Mouse (Mus musculus): Measurements from ENCODE around the gene Pfkm. TPM values are rescaled to one million over a fixed set of nuclear protein-coding genes. Genes with fewer than 3 reads are reported as not detected.
A peak's percentile ranks its signal among the peaks of the same experiment; 100 is the strongest.

The Pfkm gene
- polyA plus RNA-seq, 1 experiment from 2014 or later: 145 TPM

DNA sequence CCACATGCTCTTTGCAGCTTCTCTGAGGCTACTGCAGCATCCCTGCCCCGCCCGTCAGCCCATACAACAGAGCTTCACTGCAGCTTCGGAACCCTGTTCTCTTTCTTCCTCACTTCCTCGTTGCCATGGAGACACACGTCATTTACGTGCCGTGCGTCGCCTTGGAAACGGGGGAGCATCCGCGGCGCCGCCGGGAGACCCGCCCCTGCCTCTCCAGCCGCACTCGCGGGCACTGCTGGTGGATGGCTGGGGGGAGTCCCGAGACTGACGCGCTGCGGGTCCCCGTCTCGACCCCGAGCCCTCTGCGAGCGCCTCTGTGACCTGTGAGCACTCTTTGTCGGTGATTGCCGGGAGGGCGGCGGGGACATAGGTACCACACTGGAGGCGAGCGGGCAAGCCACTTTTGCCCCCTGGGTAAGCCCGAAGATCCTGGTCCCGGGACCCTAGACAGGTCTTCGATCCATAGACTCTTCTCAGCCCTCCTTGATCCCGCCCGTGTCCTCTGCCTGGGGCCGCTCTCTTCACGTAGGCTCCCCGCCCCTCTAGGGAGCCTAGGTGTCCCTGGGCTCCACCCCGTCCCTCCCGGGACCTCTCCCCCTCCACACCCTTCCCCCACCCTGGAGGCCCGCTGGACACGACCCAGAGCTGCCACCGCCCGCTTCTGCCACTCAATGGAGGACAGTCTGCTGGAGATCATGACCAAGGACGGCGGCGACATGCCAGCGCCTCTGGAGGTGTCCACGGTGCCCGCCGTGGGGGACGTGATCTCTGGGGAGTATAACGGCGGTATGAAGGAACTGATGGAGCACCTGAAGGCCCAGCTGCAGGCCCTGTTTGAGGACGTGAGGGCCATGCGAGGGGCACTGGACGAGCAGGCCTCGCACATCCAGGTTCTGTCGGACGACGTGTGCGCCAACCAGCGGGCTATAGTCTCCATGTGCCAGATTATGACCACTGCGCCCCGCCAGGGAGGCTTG lies 75.5 kb downstream of the Pfkm start:
- Histone ChIP-seq H3K27me3 (ENCODE audit: control insufficient read depth, insufficient read depth, low read length) (peaks cover 49% of the 10 kb centered on the region), H3K4me3 (ENCODE audit: low read length) (peak overlapping the region; percentile 53), H3K36me3 (ENCODE audit: control insufficient read depth, insufficient read depth) (no peaks in the 10 kb centered on the region), H3K9me3 (replicated peaks; ENCODE audit: control insufficient read depth, low read length) (no peaks in the 10 kb centered on the region), H3K4me1 (ENCODE audit: control insufficient read depth, insufficient read depth, low read length) (peaks cover 11% of the 10 kb centered on the region; the same call in 1 of the 2 replicates), H3K9ac (ENCODE audit: low read length) (peak overlapping the region; percentile 15), H3K27ac (ENCODE audit: low read length) (no peak overlapping the region), H3K4me2 (ENCODE audit: low read depth, low read length) (peak overlapping the region; percentile 69)
- ATAC-seq (replicated peaks; ENCODE audit: extremely low read depth, insufficient read depth, low FRiP score): peak; percentile 61
- WGBS: 2% methylated on average over 69 of the region's 69 CpGs

DNA sequence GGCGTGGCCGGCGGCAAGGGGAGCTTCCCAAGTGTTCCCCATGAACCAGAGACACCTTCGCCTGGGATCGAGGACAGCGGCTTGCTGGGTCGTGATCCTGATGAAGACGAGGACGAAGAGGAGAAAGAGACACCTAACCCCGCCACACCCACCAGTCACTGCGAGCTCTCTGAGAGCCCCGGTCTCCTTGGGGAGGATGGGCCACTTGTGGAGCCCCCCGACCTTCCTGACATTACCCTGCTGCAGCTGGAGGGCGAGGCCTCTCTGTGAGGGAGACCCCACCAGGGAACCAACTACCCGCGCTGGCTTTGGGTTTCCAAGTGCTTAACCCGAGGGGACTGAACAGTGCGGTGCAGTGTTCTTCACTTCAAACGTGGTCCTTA lies 76.2 kb downstream of the Pfkm start:
- H3K4me3 ChIP-seq (ENCODE audit: low read length): peak overlapping the region; percentile 53
- H3K27ac ChIP-seq (ENCODE audit: low read length): no peak overlapping the region
- peaks cover 11% of the 10 kb centered on the region; the same call in 1 of the 2 replicates for H3K4me1 ChIP-seq (ENCODE audit: control insufficient read depth, insufficient read depth, low read length)
- H3K9ac ChIP-seq (ENCODE audit: low read length): no peak overlapping the region
- peaks cover 52% of the 10 kb centered on the region for H3K27me3 ChIP-seq (ENCODE audit: control insufficient read depth, insufficient read depth, low read length)
- H3K4me2 ChIP-seq (ENCODE audit: low read depth, low read length): peak overlapping the region; percentile 69
- H3K36me3 ChIP-seq (ENCODE audit: control insufficient read depth, insufficient read depth): no peaks in the 10 kb centered on the region
- no peak for ATAC-seq (replicated peaks; ENCODE audit: extremely low read depth, insufficient read depth, low FRiP score)
- 12% methylated on average over 19 of the region's 19 CpGs for WGBS
- no peaks in the 10 kb centered on the region for H3K9me3 ChIP-seq (replicated peaks; ENCODE audit: control insufficient read depth, low read length)

DNA sequence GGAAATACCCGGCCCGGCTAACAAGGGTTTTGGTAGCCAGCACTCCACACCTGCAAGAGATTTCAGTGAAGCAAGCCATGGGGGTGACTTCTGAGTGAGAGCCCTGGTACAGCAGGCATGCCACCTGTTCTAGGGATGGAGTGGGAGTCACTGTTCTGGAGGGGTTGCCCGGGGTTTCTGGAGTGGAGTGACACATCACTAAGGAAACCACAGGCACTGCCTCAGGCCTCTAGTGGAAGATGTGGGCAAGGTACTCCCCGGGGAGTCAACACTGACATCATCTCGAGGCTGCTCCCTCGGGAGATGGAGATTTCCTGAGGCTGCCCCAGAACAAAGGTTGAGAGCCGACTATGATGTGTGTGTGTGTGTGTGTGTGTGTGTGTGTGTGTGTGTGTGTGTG lies 78.0 kb downstream of the Pfkm start:
- Histone ChIP-seq H3K4me2 (ENCODE audit: low read depth, low read length) (no peak overlapping the region), H3K27me3 (ENCODE audit: control insufficient read depth, insufficient read depth, low read length) (peaks cover 49% of the 10 kb centered on the region), H3K27ac (ENCODE audit: low read length) (no peak overlapping the region), H3K9ac (ENCODE audit: low read length) (no peak overlapping the region), H3K36me3 (ENCODE audit: control insufficient read depth, insufficient read depth) (no peaks in the 10 kb centered on the region), H3K4me1 (ENCODE audit: control insufficient read depth, insufficient read depth, low read length) (peaks cover 11% of the 10 kb centered on the region; the same call in 1 of the 2 replicates), H3K4me3 (ENCODE audit: low read length) (no peak overlapping the region), H3K9me3 (replicated peaks; ENCODE audit: control insufficient read depth, low read length) (no peaks in the 10 kb centered on the region)
- WGBS: 31% methylated on average over 7 of the region's 7 CpGs
- ATAC-seq (replicated peaks; ENCODE audit: extremely low read depth, insufficient read depth, low FRiP score): no peak

DNA sequence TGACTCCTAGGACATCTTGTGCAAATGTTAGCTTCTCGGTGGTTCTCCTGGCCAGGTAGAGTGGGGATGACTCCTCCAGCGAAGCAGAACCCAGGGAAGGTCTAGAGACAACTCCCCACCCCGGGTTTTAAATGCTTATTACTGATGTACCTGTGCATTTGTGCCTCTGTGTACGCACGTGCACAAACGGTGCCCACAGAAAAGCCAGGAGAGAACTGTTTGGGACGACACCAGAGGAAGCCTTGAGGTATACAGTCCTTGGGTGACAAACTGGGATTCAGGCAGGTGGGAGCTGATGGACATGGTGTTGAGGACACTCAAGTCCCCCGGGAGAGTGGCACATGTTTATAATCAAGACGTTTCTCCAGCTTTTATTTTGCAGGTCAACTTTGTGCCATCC lies 78.5 kb downstream of the Pfkm start:
- no peak for ATAC-seq (replicated peaks; ENCODE audit: extremely low read depth, insufficient read depth, low FRiP score)
- no peak overlapping the region for H3K27ac ChIP-seq (ENCODE audit: low read length)
- H3K4me2 ChIP-seq (ENCODE audit: low read depth, low read length): no peak overlapping the region
- WGBS: 70% methylated on average over 9 of the region's 9 CpGs
- H3K9me3 ChIP-seq (replicated peaks; ENCODE audit: control insufficient read depth, low read length): no peaks in the 10 kb centered on the region
- H3K36me3 ChIP-seq (ENCODE audit: control insufficient read depth, insufficient read depth): no peaks in the 10 kb centered on the region
- H3K4me3 ChIP-seq (ENCODE audit: low read length): no peak overlapping the region
- peaks cover 11% of the 10 kb centered on the region; the same call in 1 of the 2 replicates for H3K4me1 ChIP-seq (ENCODE audit: control insufficient read depth, insufficient read depth, low read length)
- H3K27me3 ChIP-seq (ENCODE audit: control insufficient read depth, insufficient read depth, low read length): peaks cover 46% of the 10 kb centered on the region
- H3K9ac ChIP-seq (ENCODE audit: low read length): no peak overlapping the region

DNA sequence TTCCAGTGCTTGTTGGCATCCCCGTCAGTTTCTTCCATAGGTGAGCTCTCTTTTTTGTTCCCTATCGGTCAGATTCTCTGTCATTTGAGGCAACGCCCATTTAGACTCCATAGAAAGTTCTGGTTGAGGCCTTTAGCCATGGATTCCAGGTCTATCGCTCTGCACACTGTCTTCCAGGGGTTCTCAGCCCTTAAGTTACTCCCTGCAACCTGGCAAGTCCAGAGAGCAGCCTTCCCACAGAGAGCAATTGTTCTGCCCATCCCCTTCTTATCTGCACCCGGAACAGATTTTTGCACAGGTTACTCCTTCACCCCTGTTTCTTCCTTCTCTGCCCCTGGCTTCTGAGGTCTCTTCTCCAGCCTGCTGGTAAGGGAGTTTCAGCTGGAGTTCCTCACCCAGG lies 79.7 kb downstream of the Pfkm start:
- ATAC-seq (replicated peaks; ENCODE audit: extremely low read depth, insufficient read depth, low FRiP score): no peak
- Histone ChIP-seq H3K9ac (ENCODE audit: low read length) (no peak overlapping the region), H3K27ac (ENCODE audit: low read length) (no peak overlapping the region), H3K4me2 (ENCODE audit: low read depth, low read length) (no peak overlapping the region), H3K4me3 (ENCODE audit: low read length) (no peak overlapping the region), H3K27me3 (ENCODE audit: control insufficient read depth, insufficient read depth, low read length) (peaks cover 43% of the 10 kb centered on the region), H3K9me3 (replicated peaks; ENCODE audit: control insufficient read depth, low read length) (no peaks in the 10 kb centered on the region), H3K36me3 (ENCODE audit: control insufficient read depth, insufficient read depth) (no peaks in the 10 kb centered on the region), H3K4me1 (ENCODE audit: control insufficient read depth, insufficient read depth, low read length) (peaks cover 7% of the 10 kb centered on the region; the same call in 1 of the 2 replicates)
- 69% methylated on average over 5 of the region's 5 CpGs for WGBS

DNA sequence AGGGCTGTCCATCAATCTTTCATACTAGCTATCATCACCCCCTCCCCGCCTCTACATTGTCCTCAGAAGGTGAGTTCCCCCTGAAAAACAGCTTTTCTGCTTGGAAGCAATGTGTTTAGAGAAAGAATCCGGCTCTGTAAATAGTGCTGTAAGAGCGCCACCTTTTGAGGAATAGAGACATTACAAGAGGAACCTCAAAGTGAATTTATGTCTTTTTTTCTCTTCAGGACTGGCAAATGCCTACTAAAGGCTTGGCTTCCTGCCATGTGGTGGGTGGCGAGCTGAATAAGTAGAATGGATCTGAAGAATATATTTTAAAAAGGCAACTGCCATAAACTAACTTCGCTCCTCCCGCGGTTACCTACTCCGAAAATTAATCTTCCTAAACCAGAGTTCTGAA lies 81.4 kb downstream of the Pfkm start:
- no peak for ATAC-seq (replicated peaks; ENCODE audit: extremely low read depth, insufficient read depth, low FRiP score)
- WGBS: 38% methylated on average over 8 of the region's 8 CpGs
- H3K36me3 ChIP-seq (ENCODE audit: control insufficient read depth, insufficient read depth): no peaks in the 10 kb centered on the region
- H3K4me1 ChIP-seq (ENCODE audit: control insufficient read depth, insufficient read depth, low read length): no peaks in the 10 kb centered on the region
- H3K9ac ChIP-seq (ENCODE audit: low read length): no peak overlapping the region
- no peak overlapping the region for H3K27ac ChIP-seq (ENCODE audit: low read length)
- no peak overlapping the region for H3K4me2 ChIP-seq (ENCODE audit: low read depth, low read length)
- H3K9me3 ChIP-seq (replicated peaks; ENCODE audit: control insufficient read depth, low read length): no peaks in the 10 kb centered on the region
- no peak overlapping the region for H3K4me3 ChIP-seq (ENCODE audit: low read length)
- H3K27me3 ChIP-seq (ENCODE audit: control insufficient read depth, insufficient read depth, low read length): peaks cover 27% of the 10 kb centered on the region

DNA sequence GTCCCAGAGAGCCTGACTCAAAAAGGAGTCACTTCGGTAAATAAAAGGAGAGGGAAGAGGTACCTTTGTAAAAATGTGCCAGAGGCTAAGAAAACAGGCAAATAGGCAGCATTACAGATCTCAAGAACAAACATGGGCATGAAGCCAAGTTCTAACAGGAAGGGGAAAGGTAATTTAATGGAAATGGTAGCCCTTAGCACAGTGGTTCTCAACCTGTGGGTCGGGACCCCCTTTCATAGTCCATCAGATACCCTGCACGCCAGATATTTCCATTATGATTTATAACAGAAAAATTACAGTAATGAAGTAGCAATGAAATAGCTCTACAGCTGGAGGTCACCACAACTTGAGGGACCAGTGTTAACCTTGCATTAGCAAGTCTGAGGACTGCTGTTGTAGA lies 84.9 kb downstream of the Pfkm start:
- Histone ChIP-seq H3K4me1 (ENCODE audit: control insufficient read depth, insufficient read depth, low read length) (peaks cover 11% of the 10 kb centered on the region), H3K36me3 (ENCODE audit: control insufficient read depth, insufficient read depth) (no peaks in the 10 kb centered on the region), H3K27me3 (ENCODE audit: control insufficient read depth, insufficient read depth, low read length) (peaks cover 10% of the 10 kb centered on the region; the same call in 1 of the 2 replicates), H3K4me2 (ENCODE audit: low read depth, low read length) (no peak overlapping the region), H3K9ac (ENCODE audit: low read length) (no peak overlapping the region), H3K9me3 (replicated peaks; ENCODE audit: control insufficient read depth, low read length) (no peaks in the 10 kb centered on the region), H3K27ac (ENCODE audit: low read length) (no peak overlapping the region), H3K4me3 (ENCODE audit: low read length) (no peak overlapping the region)
- WGBS: 65% methylated on average over 3 of the region's 3 CpGs
- ATAC-seq (replicated peaks; ENCODE audit: extremely low read depth, insufficient read depth, low FRiP score): no peak

DNA sequence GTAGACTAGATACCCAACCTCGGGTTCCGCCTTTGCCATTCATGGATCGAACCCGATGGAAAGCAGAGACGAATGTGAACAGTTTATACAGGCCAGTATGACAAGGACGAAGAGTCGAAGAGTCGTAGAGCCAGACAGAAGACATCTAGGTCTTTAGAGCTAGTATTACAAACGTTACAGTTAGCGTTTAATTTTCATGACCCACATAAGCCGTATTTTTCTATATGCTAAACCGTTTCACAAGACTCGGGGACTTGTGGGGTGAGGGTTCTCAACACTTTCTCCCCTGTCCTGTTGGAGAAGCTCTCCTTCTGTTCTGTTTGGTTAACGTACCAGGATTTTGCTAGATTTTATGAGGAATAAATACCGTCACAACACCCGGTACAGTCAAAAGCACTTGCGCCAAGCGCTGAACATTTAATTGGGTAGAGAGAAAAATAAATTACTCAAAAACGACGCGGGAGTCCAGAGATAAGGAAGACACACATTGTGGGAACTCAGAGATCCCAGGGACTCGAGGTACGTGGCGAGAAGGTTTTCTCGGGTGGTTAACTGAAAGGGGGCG lies 88.3 kb downstream of the Pfkm start:
- Histone ChIP-seq H3K27me3 (ENCODE audit: control insufficient read depth, insufficient read depth, low read length) (0 out of 2 replicates have a peak, but pooled peaks cover 2% of the 10 kb centered on the region), H3K36me3 (ENCODE audit: control insufficient read depth, insufficient read depth) (no peaks in the 10 kb centered on the region), H3K4me2 (ENCODE audit: low read depth, low read length) (peak overlapping the region; percentile 81), H3K9ac (ENCODE audit: low read length) (peak overlapping the region; percentile 72), H3K9me3 (replicated peaks; ENCODE audit: control insufficient read depth, low read length) (no peaks in the 10 kb centered on the region), H3K4me3 (ENCODE audit: low read length) (peak overlapping the region; percentile 60), H3K4me1 (ENCODE audit: control insufficient read depth, insufficient read depth, low read length) (peaks cover 11% of the 10 kb centered on the region), H3K27ac (ENCODE audit: low read length) (peak overlapping the region; percentile 90)
- no peak for ATAC-seq (replicated peaks; ENCODE audit: extremely low read depth, insufficient read depth, low FRiP score)
- WGBS: 7% methylated on average over 26 of the region's 26 CpGs

DNA sequence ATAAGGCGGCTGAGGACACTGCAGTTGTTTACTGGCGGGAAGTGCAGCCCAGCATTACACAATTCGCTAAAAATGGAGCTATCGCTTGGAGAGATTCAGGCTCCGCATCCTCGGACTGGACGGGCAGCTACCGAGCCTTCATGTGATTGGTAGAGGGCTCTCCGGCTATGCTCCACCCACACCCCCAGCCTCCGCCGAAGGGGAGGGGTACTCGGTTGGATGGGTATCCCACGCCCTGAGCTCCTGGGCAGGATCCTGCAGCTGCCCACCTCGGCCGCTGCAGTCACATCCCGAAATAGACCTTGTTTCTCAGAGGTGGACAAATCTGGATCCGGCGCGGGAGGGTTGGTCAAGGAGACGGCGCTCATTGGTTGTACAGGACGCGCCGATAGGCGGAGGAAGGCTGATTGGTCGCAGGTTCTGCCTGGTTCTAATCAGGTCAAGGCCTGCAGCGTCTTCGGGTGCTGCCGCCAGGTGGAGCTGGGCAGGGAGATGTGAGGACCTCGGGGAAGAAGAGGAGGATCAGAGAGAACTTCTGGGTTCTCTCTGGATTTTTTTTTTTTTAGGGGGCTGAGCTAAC lies 88.8 kb downstream of the Pfkm start:
- Histone ChIP-seq H3K4me1 (ENCODE audit: control insufficient read depth, insufficient read depth, low read length) (peaks cover 11% of the 10 kb centered on the region), H3K27ac (ENCODE audit: low read length) (peak overlapping the region; percentile 90), H3K4me2 (ENCODE audit: low read depth, low read length) (peak overlapping the region; percentile 81), H3K27me3 (ENCODE audit: control insufficient read depth, insufficient read depth, low read length) (no peaks in the 10 kb centered on the region), H3K4me3 (ENCODE audit: low read length) (peak overlapping the region; percentile 60), H3K9me3 (replicated peaks; ENCODE audit: control insufficient read depth, low read length) (no peaks in the 10 kb centered on the region), H3K36me3 (ENCODE audit: control insufficient read depth, insufficient read depth) (no peaks in the 10 kb centered on the region), H3K9ac (ENCODE audit: low read length) (peak overlapping the region; percentile 72)
- 0% methylated on average over 30 of the region's 30 CpGs for WGBS
- peak; percentile 97 for ATAC-seq (replicated peaks; ENCODE audit: extremely low read depth, insufficient read depth, low FRiP score)

Data from heart, embryonic 16.5 days (tissue).